Mouse (Mus musculus) CH12.LX (cell line): ENCODE results near the gene Kcnab3. TPM values are rescaled to one million over a fixed set of nuclear protein-coding genes. Genes with fewer than 3 reads are reported as not detected.

ENCODE experiments used
- DNase-seq: peaks from one replicate; pipeline ENCODE4 v3.0.0-alpha.2; 2013; ENCODE audit errors: extremely low read depth
- H3K27ac ChIP-seq: 2 replicates; pipeline ENCODE4 v1.5.1; 2012; ENCODE audit warnings: low read depth, mild to moderate bottlenecking, control low read depth, moderate library complexity; ENCODE audit not compliant: insufficient read depth
- H3K27me3 ChIP-seq: replicated peaks from 2 replicates; pipeline ENCODE3; 2012; ENCODE audit warnings: inconsistent platforms
- H3K36me3 ChIP-seq, 2 experiments: replicated peaks in 1 of 2; 2 replicates each; pipeline versions ENCODE3 to v1.6.1; 2012; ENCODE audit warnings: inconsistent platforms in 1 of 2, low read length in 1 of 2, mild to moderate bottlenecking in 1 of 2, mixed read lengths in 1 of 2, moderate library complexity in 1 of 2; ENCODE audit not compliant: control insufficient read depth in 1 of 2, insufficient read depth in 1 of 2
- H3K4me1 ChIP-seq, 2 experiments: 2 replicates each; pipeline ENCODE4 v1.6.1; 2012; ENCODE audit warnings: inconsistent platforms in 1 of 2, moderate library complexity in 1 of 2; ENCODE audit not compliant: insufficient read depth in 2 of 2, control insufficient read depth in 1 of 2
- H3K4me2 ChIP-seq: 2 replicates; pipeline ENCODE4 v1.6.1; 2012; ENCODE audit warnings: low read depth, mild to moderate bottlenecking, control low read depth; ENCODE audit not compliant: poor library complexity, insufficient read depth, severe bottlenecking
- H3K4me3 ChIP-seq, 3 experiments: fragments of 150-350 bp in 1 of 3; sonication (generic) in 1 of 3; replicated peaks in 1 of 3; 2 replicates each; pipeline versions ENCODE3 to v1.5.1; 2011 to 2012; ENCODE audit warnings: low read depth in 2 of 3, low read length in 2 of 3, mild to moderate bottlenecking in 2 of 3, moderate library complexity in 2 of 3, control low read depth in 1 of 3, improper control_type of control experiment in 1 of 3, inconsistent platforms in 1 of 3, mixed read lengths in 1 of 3; ENCODE audit not compliant: poor library complexity in 1 of 3
- H3K79me2 ChIP-seq: replicated peaks from 2 replicates; pipeline ENCODE4 v1.6.1; 2012; ENCODE audit warnings: mild to moderate bottlenecking, moderate library complexity; ENCODE audit not compliant: control insufficient read depth, poor library complexity, insufficient read depth, severe bottlenecking; ENCODE audit errors: extremely low read depth
- H3K9ac ChIP-seq: 2 replicates; pipeline ENCODE4 v1.6.1; 2012; ENCODE audit warnings: low read depth, mild to moderate bottlenecking, control low read depth, moderate library complexity; ENCODE audit not compliant: insufficient read depth
- H3K9me3 ChIP-seq: replicated peaks from 2 replicates; pipeline ENCODE3; 2012; ENCODE audit warnings: low read length, inconsistent platforms, mixed read lengths
- CHD2 ChIP-seq: IDR thresholded peaks from 2 replicates; pipeline ENCODE4 v1.6.1; 2011; ENCODE audit warnings: low read length, improper control_type of control experiment
- E2F4 ChIP-seq: IDR thresholded peaks from 2 replicates; pipeline ENCODE4 v1.6.1; 2011; ENCODE audit warnings: low read depth, low read length, improper control_type of control experiment; ENCODE audit not compliant: insufficient replicate concordance
- ELF1 ChIP-seq: IDR thresholded peaks from 2 replicates; pipeline ENCODE4 v1.6.1; 2014; ENCODE audit warnings: low read depth, mild to moderate bottlenecking, inconsistent platforms, low read length, improper control_type of control experiment
- ETS1 ChIP-seq: conservative IDR thresholded peaks from 2 replicates; pipeline ENCODE4 v1.6.1; 2012; ENCODE audit warnings: low read depth, mild to moderate bottlenecking, inconsistent platforms, low read length, improper control_type of control experiment, moderate library complexity
- GABPA ChIP-seq: IDR thresholded peaks from 2 replicates; pipeline ENCODE4 v1.6.1; 2012; ENCODE audit warnings: low read depth, low read length, improper control_type of control experiment, inconsistent platforms; ENCODE audit not compliant: insufficient replicate concordance
- HCFC1 ChIP-seq: IDR thresholded peaks from 2 replicates; pipeline ENCODE4 v1.6.1; 2012; ENCODE audit warnings: low read depth, mild to moderate bottlenecking, inconsistent platforms, low read length, improper control_type of control experiment
- IRF4 ChIP-seq: IDR thresholded peaks from 2 replicates; pipeline ENCODE4 v1.6.1; 2014; ENCODE audit warnings: low read depth, mild to moderate bottlenecking, inconsistent platforms, low read length, improper control_type of control experiment
- JUN ChIP-seq: IDR thresholded peaks from 2 replicates; pipeline ENCODE4 v1.6.1; 2011; ENCODE audit warnings: low read depth, mild to moderate bottlenecking, low read length, improper control_type of control experiment, moderate library complexity; ENCODE audit not compliant: insufficient read depth
- JUND ChIP-seq: conservative IDR thresholded peaks from 2 replicates; pipeline ENCODE4 v1.6.1; 2011; ENCODE audit warnings: low read depth, low read length, improper control_type of control experiment
- KAT2A ChIP-seq: IDR thresholded peaks from 2 replicates; pipeline ENCODE4 v1.6.1; 2012; ENCODE audit warnings: low read length, improper control_type of control experiment, inconsistent platforms; ENCODE audit not compliant: insufficient replicate concordance
- MAX ChIP-seq: IDR thresholded peaks from 2 replicates; pipeline ENCODE4 v1.6.1; 2011; ENCODE audit warnings: low read length, improper control_type of control experiment
- MAZ ChIP-seq: IDR thresholded peaks from 2 replicates; pipeline ENCODE4 v1.6.1; 2012; ENCODE audit warnings: low read depth, mild to moderate bottlenecking, inconsistent platforms, low read length, improper control_type of control experiment, moderate library complexity
- MXI1 ChIP-seq: IDR thresholded peaks from 2 replicates; pipeline ENCODE4 v1.6.1; 2011; ENCODE audit warnings: mild to moderate bottlenecking, low read depth, low read length, improper control_type of control experiment
- MYC ChIP-seq: IDR thresholded peaks from 2 replicates; pipeline ENCODE4 v1.6.1; 2011; ENCODE audit warnings: low read depth, mild to moderate bottlenecking, improper control_type of control experiment, low read length
- NELFE ChIP-seq: IDR thresholded peaks from 2 replicates; pipeline ENCODE4 v1.6.1; 2011; ENCODE audit warnings: low read depth, low read length, improper control_type of control experiment
- NRF1 ChIP-seq: IDR thresholded peaks from 2 replicates; pipeline ENCODE4 v1.6.1; 2014; ENCODE audit warnings: low read depth, mild to moderate bottlenecking, inconsistent platforms, low read length, improper control_type of control experiment, moderate library complexity
- PAX5 ChIP-seq: IDR thresholded peaks from 2 replicates; pipeline ENCODE4 v1.6.1; 2012; ENCODE audit warnings: low read length, inconsistent platforms, mixed read lengths
- POLR2AphosphoS2 ChIP-seq: IDR thresholded peaks from 2 replicates; pipeline ENCODE4 v1.6.1; 2011; ENCODE audit warnings: low read depth, low read length, improper control_type of control experiment
- RAD21 ChIP-seq: IDR thresholded peaks from 2 replicates; pipeline ENCODE4 v1.6.1; 2011; ENCODE audit warnings: low read depth, mild to moderate bottlenecking, low read length, improper control_type of control experiment, moderate library complexity
- TBP ChIP-seq: conservative IDR thresholded peaks from 2 replicates; pipeline ENCODE4 v1.6.1; 2011; ENCODE audit warnings: low read depth, low read length, improper control_type of control experiment
- USF1 ChIP-seq: IDR thresholded peaks from 2 replicates; pipeline ENCODE4 v1.6.1; 2014; ENCODE audit warnings: low read depth, mild to moderate bottlenecking, inconsistent platforms, low read length, improper control_type of control experiment
- ZC3H11A ChIP-seq: IDR thresholded peaks from 2 replicates; pipeline ENCODE4 v1.6.1; 2012; ENCODE audit warnings: low read depth, mild to moderate bottlenecking, inconsistent platforms, low read length, improper control_type of control experiment
- ZKSCAN1 ChIP-seq: IDR thresholded peaks from 2 replicates; pipeline ENCODE4 v1.6.1; 2012; ENCODE audit warnings: low read depth, inconsistent platforms, low read length, improper control_type of control experiment, borderline replicate concordance
- ZMIZ1 ChIP-seq: IDR thresholded peaks from 2 replicates; pipeline ENCODE4 v1.6.1; 2012; ENCODE audit warnings: low read depth, mild to moderate bottlenecking, inconsistent platforms, low read length, improper control_type of control experiment
- ZNF384 ChIP-seq: IDR thresholded peaks from 2 replicates; pipeline ENCODE4 v1.6.1; 2012; ENCODE audit warnings: low read depth, low read length, improper control_type of control experiment, inconsistent platforms
- dilution Hi-C: fragments of 300-500 bp; cut with MboI; formaldehyde crosslinking; loops from 2 replicates; pipeline ENCODE4 v1.14.3; 2020; ENCODE audit warnings: low sequenced_read_pairs; ENCODE audit not compliant: extremely low pct_unique_long_range_greater_than_20kb, extremely low pct_ligation_motif_present
- in situ Hi-C: fragments of 300-500 bp; cut with MboI; formaldehyde crosslinking; loops from 3 replicates; pipeline ENCODE4 v1.14.3; 2019; ENCODE audit warnings: low sequenced_read_pairs, low pct_ligation_motif_present, low pct_unique_long_range_greater_than_20kb, mixed read lengths
- polyA plus RNA-seq: library from polyadenylated mRNA; unstranded; fragments of >175 nt; gene quantifications from 2 replicates; pipeline ENCODE4 v1.2.1, GENCODE M21; 2012; ENCODE audit warnings: low read depth; ENCODE audit not compliant: insufficient read length
- total RNA-seq, 2 experiments: library from RNA; depleted of rRNA; stranded (reverse); fragments of 300-350 nt in 1 of 2; fragments of >200 nt in 1 of 2; gene quantifications; 2 replicates each; pipeline ENCODE4 v1.2.3; 2012 to 2014

The Kcnab3 gene
- total and polyA plus RNA-seq, 3 experiments, result 0.39 to 1.1 TPM; not detected in 1

GRCm38 (mm10) chr11:69364910-69365309, 38.9 kb downstream of the Kcnab3 start:
- Histone ChIP-seq H3K9me3 (no peaks in the 10 kb centered on the region), H3K4me2 (no peak overlapping the region), H3K9ac (no peak overlapping the region), H3K27ac (no peak overlapping the region), H3K4me1 (peaks cover 5 to 31% of the 10 kb centered on the region in 2 experiments), H3K79me2 (peaks cover 3% of the 10 kb centered on the region; the same call in 1 of the 2 replicates), H3K27me3 (no peaks in the 10 kb centered on the region), H3K4me3 (no peak overlapping the region), H3K36me3 (peaks cover 26 to 51% of the 10 kb centered on the region in 2 experiments)
- dilution Hi-C loops (no loop called here), in situ Hi-C loops (loop anchor here (5.0 kb wide), 2 partner anchors 33 to 98 kb away; no protein-coding TSS in a partner anchor)
- TF ChIP-seq ZKSCAN1, result no peak
- no peak for TF ChIP-seq JUND
- TF ChIP-seq GABPA, result no peak
- no peak for TF ChIP-seq MXI1
- TF ChIP-seq ZNF384, result no peak
- no peak for TF ChIP-seq RAD21
- TF ChIP-seq MAX, result no peak
- TF ChIP-seq PAX5, result no peak
- no peak for TF ChIP-seq E2F4
- TF ChIP-seq CHD2, result no peak
- no peak for TF ChIP-seq ELF1
- no peak for TF ChIP-seq MAZ
- TF ChIP-seq USF1, result no peak
- no peak for TF ChIP-seq IRF4
- no peak for TF ChIP-seq HCFC1
- TF ChIP-seq KAT2A, result no peak
- TF ChIP-seq TBP, result no peak
- TF ChIP-seq JUN, result no peak
- DNase-seq, result no peak

DNA sequence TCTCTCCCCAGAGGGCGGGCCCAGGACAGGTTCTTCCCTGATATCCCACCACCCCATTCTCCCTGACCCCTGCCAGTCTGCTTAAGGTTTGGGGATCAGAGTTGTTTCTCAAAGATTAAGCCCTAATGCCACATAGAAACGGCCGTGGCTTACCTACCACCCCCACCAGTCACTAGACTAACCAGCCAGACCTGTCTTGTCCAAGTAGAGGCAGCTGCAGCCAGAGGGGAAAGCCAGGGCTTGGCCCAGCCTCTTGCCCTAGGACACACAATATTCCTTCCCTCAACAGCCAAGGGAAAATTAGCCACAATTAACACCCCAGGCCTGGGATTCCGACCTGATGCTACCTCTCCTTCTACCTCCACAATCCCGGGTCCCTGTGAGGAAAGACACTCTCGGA, 39.7 kb downstream of the Kcnab3 start:
- H3K27ac ChIP-seq, result peak overlapping the region; percentile 13; the same call in 1 of the 2 replicates
- H3K79me2 ChIP-seq, result peaks cover 3% of the 10 kb centered on the region; the same call in 1 of the 2 replicates
- dilution Hi-C loops, result no loop called here
- no peak for DNase-seq
- in situ Hi-C loops, result loop anchor here (5.0 kb wide), 2 partner anchors 33 to 98 kb away; no protein-coding TSS in a partner anchor
- no peak for TF ChIP-seq JUND
- TF ChIP-seq NELFE, result no peak
- no peak for TF ChIP-seq MYC
- TF ChIP-seq HCFC1, result no peak
- no peak for TF ChIP-seq NRF1
- no peak for TF ChIP-seq POLR2AphosphoS2
- no peak for TF ChIP-seq KAT2A
- TF ChIP-seq MAX, result no peak
- no peak for TF ChIP-seq MAZ
- TF ChIP-seq ZC3H11A, result no peak
- TF ChIP-seq CHD2, result no peak
- no peak for TF ChIP-seq ETS1
- no peak for TF ChIP-seq RAD21
- no peak for TF ChIP-seq E2F4
- TF ChIP-seq ZMIZ1, result no peak
- no peak for TF ChIP-seq ELF1
- no peak for TF ChIP-seq USF1
- peaks cover 18 to 43% of the 10 kb centered on the region in 2 experiments for H3K36me3 ChIP-seq
- peak overlapping the region; percentile 100 for H3K9ac ChIP-seq
- H3K4me1 ChIP-seq, result peaks cover 5 to 33% of the 10 kb centered on the region in 2 experiments
- H3K4me3 ChIP-seq, result peak overlapping the region in 2 of 3 experiments; percentile 33 to 76
- 0 out of 2 replicates have a peak overlapping the region, but pooled peaks have one; percentile 96 for H3K4me2 ChIP-seq
- no peaks in the 10 kb centered on the region for H3K9me3 ChIP-seq
- no peaks in the 10 kb centered on the region for H3K27me3 ChIP-seq
